Mouse (Mus musculus) heart, embryonic 16.5 days (tissue): ENCODE data around the gene Yrdc. TPM values are rescaled to one million over a fixed set of nuclear protein-coding genes. Genes with fewer than 3 reads are reported as not detected.

ENCODE experiments used
- ATAC-seq: fragments of 200-750 bp; cut with Nextera tagmentation; replicated peaks from 2 replicates; pipeline ENCODE4 v1.8.0; 2017; ENCODE audit warnings: moderate number of reproducible peaks; ENCODE audit not compliant: insufficient read depth, low FRiP score; ENCODE audit errors: extremely low read depth
- H3K27ac ChIP-seq: fragments of 300-500 bp; sonication (generic); 2 replicates; pipeline ENCODE4 v1.5.1; 2014; ENCODE audit warnings: mild to moderate bottlenecking, low read length, control low read depth, moderate library complexity
- H3K27me3 ChIP-seq: fragments of 300-500 bp; sonication (generic); 2 replicates; pipeline ENCODE4 v1.6.1; 2014; ENCODE audit warnings: low read length, mixed read lengths; ENCODE audit not compliant: control insufficient read depth, insufficient read depth
- H3K36me3 ChIP-seq: fragments of 300-500 bp; sonication (generic); 2 replicates; pipeline ENCODE4 v1.6.1; 2014; ENCODE audit not compliant: control insufficient read depth, insufficient read depth
- H3K4me1 ChIP-seq: fragments of 300-500 bp; sonication (generic); 2 replicates; pipeline ENCODE4 v1.6.1; 2014; ENCODE audit warnings: low read length, mixed read lengths; ENCODE audit not compliant: control insufficient read depth, insufficient read depth
- H3K4me2 ChIP-seq: fragments of 300-500 bp; sonication (generic); 2 replicates; pipeline ENCODE4 v1.6.1; 2014; ENCODE audit warnings: low read depth, mild to moderate bottlenecking, control low read depth, low read length
- H3K4me3 ChIP-seq: fragments of 300-500 bp; sonication (generic); 2 replicates; pipeline ENCODE4 v1.5.1; 2014; ENCODE audit warnings: mild to moderate bottlenecking, control low read depth, low read length
- H3K9ac ChIP-seq: fragments of 300-500 bp; sonication (generic); 2 replicates; pipeline ENCODE4 v1.6.1; 2014; ENCODE audit warnings: low read length, control low read depth
- H3K9me3 ChIP-seq: fragments of 300-500 bp; sonication (generic); replicated peaks from 2 replicates; pipeline ENCODE4 v1.6.1; 2016; ENCODE audit warnings: low read length; ENCODE audit not compliant: control insufficient read depth
- WGBS: fragments of 180-500 bp; shearing (Covaris S2); extraction: QIAGEN DNeasy Blood & Tissue Kit; methylation state at CpG from one replicate; pipeline ENCODE4 v1.1.7; 2014; 5-methylcytosine and 5-hydroxymethylcytosine counted together
- polyA plus RNA-seq: library from polyadenylated mRNA; unstranded; fragments of >200 nt; fragmentation: Nextera tagmentation; extraction: Ambion mirVana; gene quantifications from 2 replicates; pipeline ENCODE4 v1.2.1, GENCODE M21; 2015

Gene Yrdc
- polyA plus RNA-seq, 1 experiment from 2014 or later: 22.3 TPM

DNA sequence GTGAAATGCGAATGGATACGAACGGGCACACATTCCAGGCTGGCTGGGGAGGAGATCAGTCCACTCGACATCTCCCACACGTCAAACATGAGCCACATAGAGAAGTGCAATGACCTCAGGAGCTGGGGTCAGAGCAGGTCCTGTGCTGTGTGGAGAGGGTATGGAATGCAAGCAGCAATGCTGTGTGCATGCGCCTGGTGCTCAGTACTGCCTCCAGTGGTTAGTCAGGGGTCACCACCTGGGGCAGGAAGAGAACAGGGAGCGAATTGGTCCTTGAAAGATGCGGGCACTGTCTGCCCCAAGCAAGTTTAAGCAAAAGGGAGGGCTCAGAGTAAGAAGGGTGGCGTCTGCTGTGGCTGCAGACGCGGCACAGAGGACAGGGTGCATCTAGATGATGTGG, 7.0 kb upstream of the Yrdc start:
- Histone ChIP-seq H3K4me2 (no peak overlapping the region), H3K4me1 (no peaks in the 10 kb centered on the region), H3K9ac (no peak overlapping the region), H3K27me3 (no peaks in the 10 kb centered on the region), H3K9me3 (no peaks in the 10 kb centered on the region), H3K27ac (no peak overlapping the region), H3K36me3 (peaks cover 27% of the 10 kb centered on the region), H3K4me3 (no peak overlapping the region)
- 50% methylated on average over 11 of the region's 11 CpGs for WGBS
- 0 out of 2 replicates have a peak, but pooled peaks have one; percentile 39 for ATAC-seq

DNA sequence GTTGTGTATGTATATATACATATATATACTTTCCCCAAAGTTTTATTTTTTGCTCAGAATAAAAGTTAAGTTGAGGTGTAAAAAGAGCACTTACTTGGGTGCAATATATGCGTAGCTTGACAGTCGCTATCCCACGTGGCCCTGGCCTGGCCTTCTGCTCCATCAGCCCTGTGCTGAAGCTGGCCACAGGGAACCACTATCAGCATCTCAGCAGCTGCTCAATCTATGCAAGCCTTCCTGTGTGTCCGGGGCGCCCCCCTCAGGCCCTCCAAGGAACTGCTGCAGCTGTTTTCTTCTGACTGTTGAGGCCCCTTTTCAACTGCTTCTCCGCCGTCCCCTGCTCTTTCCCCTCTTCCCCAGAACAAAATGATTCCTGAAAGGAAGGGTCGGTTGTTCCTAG, 2.9 kb upstream of the Yrdc start:
- Histone ChIP-seq H3K4me3 (no peak overlapping the region), H3K9me3 (no peaks in the 10 kb centered on the region), H3K27me3 (no peaks in the 10 kb centered on the region), H3K9ac (no peak overlapping the region), H3K4me1 (peaks cover 16% of the 10 kb centered on the region), H3K36me3 (peaks cover 5% of the 10 kb centered on the region), H3K27ac (no peak overlapping the region), H3K4me2 (no peak overlapping the region)
- 11% methylated on average over 8 of the region's 8 CpGs for WGBS
- no peak for ATAC-seq

DNA sequence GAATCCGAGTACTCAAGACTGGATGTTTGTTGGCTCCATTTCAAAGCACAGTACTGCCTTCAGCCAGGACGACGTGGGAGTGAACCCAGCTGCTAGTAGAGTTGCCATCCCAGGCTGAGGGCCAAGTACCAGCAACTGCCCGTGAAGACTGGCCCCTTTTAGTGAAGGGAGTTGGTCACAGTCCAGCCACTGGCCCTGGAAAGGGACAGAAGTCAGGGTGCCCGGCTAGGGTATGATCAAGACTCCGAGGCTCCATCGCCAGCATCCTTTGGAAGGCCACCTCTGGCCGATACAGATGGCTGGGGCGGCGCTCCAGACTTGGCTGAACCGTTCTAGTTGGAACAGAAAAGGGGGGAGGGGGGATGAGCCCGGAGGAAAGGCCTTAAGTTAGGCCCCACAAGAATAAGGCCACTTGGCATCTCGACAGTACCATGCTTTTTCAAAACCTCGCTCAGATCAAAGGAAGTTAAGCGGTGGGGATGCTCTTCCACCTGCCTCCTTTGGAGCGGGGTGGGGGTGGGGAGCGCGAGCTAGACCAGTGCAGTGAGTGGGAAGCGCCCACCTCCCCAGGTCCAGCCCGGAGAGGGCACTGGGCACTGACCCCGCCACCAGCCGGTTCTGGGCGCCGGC, 733 bp upstream of the Yrdc start:
- ATAC-seq: peak; percentile 11; the same call in 1 of the 2 replicates
- Histone ChIP-seq H3K4me1 (peaks cover 18% of the 10 kb centered on the region), H3K9me3 (no peaks in the 10 kb centered on the region), H3K9ac (peak overlapping the region; percentile 90), H3K4me3 (peak overlapping the region; percentile 98), H3K27me3 (no peaks in the 10 kb centered on the region), H3K4me2 (peak overlapping the region; percentile 84), H3K27ac (peak overlapping the region; percentile 92), H3K36me3 (peaks cover 10% of the 10 kb centered on the region)
- WGBS: 3% methylated on average over 24 of the region's 24 CpGs

DNA sequence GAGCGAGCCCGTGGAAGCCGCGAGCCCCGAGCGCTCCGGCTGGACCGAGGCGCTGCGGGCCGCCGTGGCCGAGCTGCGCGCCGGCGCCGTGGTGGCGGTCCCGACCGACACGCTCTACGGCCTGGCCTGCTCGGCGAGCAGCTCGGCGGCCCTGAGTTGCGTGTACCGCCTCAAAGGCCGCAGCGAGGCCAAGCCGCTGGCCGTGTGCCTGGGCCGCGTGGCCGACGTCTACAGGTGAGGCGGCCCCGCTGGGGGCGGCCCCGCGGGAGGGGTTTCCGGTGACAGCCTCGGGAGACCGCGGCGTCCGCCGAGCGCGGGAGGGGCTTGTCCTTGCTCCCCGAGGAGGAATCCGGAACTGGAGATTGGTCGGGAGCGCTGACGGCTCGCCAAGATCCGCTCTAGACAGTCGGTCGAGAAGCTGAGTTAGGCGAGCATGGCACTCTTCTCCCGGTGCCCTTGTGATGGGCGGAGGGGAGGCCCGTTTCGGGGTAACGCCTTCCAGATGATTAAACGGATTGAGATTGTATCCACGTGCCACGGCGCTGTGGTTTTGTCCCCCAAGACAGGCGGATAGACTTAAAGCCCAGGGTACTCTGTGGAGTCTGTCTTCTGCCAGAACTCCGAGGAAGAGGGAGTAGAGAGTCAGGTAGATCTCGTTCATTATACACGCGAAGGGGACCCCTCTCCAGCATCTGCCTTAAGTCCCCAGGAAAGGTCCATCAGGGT, 617 bp downstream of the Yrdc start, which contains the start of gene 1110065P20Rik:
TSS of gene 1110065P20Rik (minus strand) at position 264 of the 726 bp plus-strand sequence.
- ATAC-seq: peak; percentile 72
- H3K4me1 ChIP-seq: peaks cover 18% of the 10 kb centered on the region
- H3K27me3 ChIP-seq: no peaks in the 10 kb centered on the region
- H3K4me2 ChIP-seq: peak within 1 kb of the TSS; percentile 86
- H3K27ac ChIP-seq: peak within 1 kb of the TSS; percentile 92
- H3K36me3 ChIP-seq: peaks cover 10% of the 10 kb centered on the region
- H3K9ac ChIP-seq: peak within 1 kb of the TSS; percentile 90
- no peaks in the 10 kb centered on the region for H3K9me3 ChIP-seq
- H3K4me3 ChIP-seq: peak within 1 kb of the TSS; percentile 98
- under 1% methylated on average over 74 of the region's 75 CpGs for WGBS

DNA sequence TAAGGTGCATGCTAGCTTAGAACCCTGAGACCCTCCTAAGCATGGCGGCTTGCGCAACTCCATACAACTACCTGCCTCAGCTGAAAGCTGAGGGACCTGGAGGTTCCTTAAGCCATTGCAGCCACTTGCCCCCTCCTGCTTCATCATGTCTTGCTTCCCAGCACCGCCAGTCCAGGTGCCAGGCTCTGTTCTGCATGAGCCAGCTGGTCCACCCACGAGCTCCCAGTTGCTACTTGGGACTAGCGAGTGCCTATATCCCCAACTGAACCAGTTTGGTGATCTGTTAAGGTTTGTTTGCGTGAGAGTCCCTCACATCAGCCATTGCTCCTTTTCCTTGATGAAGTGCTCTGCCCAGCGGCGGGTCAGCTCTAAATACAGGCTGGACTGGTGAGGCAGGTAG, 5.8 kb downstream of the Yrdc start:
- Histone ChIP-seq H3K9me3 (no peaks in the 10 kb centered on the region), H3K36me3 (peaks cover 12% of the 10 kb centered on the region), H3K27ac (no peak overlapping the region), H3K27me3 (peaks cover 8% of the 10 kb centered on the region), H3K4me1 (peaks cover 11% of the 10 kb centered on the region), H3K4me2 (no peak overlapping the region), H3K9ac (no peak overlapping the region), H3K4me3 (no peak overlapping the region)
- WGBS: 91% methylated on average over 8 of the region's 8 CpGs
- ATAC-seq: no peak

DNA sequence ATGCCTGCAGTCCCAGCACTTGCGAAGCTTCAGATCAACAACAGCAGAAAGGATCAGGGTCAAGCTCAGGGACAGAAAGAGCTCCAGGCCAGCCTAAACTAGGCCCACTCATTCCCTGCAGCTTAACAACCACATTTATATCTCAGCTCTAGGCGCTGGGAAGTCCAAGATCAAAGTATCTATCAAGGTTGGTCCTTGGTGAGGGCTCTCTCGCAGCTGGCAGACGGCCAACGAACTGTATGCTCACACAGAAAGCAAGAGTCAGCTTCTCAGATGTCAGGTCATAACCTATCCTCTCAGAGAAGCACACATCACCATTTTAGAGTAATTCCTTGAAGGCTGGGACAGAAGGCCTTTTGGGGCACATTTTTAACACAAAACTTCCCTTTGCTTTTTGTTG, 7.9 kb downstream of the Yrdc start:
- 37% methylated on average over 5 of the region's 5 CpGs for WGBS
- Histone ChIP-seq H3K36me3 (peaks cover 12% of the 10 kb centered on the region), H3K27ac (no peak overlapping the region), H3K9me3 (no peaks in the 10 kb centered on the region), H3K9ac (no peak overlapping the region), H3K4me3 (no peak overlapping the region), H3K4me2 (no peak overlapping the region), H3K4me1 (0 out of 2 replicates have a peak, but pooled peaks cover 4% of the 10 kb centered on the region), H3K27me3 (peaks cover 26% of the 10 kb centered on the region)
- ATAC-seq: no peak

DNA sequence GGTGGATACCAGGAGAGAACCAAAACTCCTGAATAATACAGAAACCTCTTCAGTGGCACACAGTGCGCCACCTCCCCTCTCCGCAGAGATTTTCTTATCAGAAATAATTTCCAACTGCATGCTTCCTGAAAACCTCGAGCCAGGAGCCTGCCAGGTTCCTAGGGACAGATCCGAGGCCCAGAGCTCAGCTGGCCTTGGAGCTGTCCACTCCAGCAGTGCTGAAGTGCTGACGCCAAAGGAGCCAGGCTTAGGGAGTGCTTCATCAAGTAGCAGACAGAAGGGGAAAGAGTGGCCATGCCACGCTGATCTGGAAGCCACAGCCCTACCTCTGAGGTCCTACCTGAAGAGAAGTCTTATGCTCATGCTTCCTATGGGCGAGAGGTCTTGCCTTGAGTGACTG, 10.0 kb downstream of the Yrdc start:
- peaks cover 30% of the 10 kb centered on the region for H3K27me3 ChIP-seq
- no peak overlapping the region for H3K9ac ChIP-seq
- H3K4me2 ChIP-seq: no peak overlapping the region
- no peak for ATAC-seq
- H3K4me3 ChIP-seq: no peak overlapping the region
- WGBS: 3% methylated on average over 7 of the region's 7 CpGs
- peaks cover 2% of the 10 kb centered on the region; the same call in 1 of the 2 replicates for H3K36me3 ChIP-seq
- no peak overlapping the region for H3K27ac ChIP-seq
- 0 out of 2 replicates have a peak, but pooled peaks cover 4% of the 10 kb centered on the region for H3K4me1 ChIP-seq
- H3K9me3 ChIP-seq: no peaks in the 10 kb centered on the region

DNA sequence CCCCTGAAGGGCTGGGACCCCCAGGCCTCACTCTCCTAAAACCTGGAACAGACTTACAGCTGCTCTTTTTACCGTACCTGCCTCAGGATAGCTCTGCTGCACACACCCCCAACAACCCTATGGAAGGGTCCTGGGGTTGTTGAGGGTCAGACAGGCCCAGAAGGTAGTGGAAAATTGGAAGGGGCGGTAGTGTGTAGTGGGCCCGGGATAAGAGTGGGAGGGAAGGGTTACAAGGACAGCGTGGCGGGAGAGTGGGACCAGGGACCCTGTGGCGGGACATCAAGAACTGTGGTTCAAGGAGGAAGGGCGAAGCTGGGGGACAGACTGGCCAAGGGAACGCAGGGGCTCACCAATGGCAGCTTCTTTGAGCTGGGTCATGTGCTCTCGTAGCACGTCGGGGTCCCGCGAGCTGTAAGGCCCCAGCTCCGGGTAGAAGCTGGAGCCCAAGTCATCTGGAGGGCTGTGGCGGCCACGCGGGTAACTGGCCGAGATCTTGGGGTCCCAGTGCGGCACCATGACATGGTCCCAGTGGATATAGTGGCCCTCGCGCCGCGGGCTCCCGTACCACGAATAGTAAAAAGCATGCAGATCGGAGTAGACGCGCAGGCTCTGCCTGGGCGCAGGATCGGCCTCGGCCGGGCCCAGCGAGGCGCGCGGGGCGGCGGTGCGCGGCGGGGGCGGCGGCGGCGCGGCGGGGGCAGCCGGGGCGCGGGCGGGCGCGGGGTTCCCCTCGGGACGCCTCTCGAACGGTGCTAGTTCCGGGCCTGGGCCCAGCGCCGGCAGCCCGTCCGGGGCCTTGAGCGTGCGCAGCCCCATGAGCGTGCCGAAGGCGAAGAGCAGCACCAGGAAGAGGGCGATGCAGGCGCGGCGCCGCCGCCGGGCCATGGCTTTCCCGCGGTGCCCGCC, 11.1 kb downstream of the Yrdc start, which contains the start of gene Maneal:
TSS of gene Maneal (minus strand) at position 889 of the 906 bp plus-strand sequence.
- WGBS: 4% methylated on average over 76 of the region's 77 CpGs
- Histone ChIP-seq H3K27ac (no peak within 1 kb of the TSS), H3K27me3 (peaks cover 30% of the 10 kb centered on the region), H3K9ac (peak within 1 kb of the TSS; percentile 43), H3K4me2 (peak within 1 kb of the TSS; percentile 69), H3K9me3 (no peaks in the 10 kb centered on the region), H3K4me3 (peak within 1 kb of the TSS; percentile 53), H3K36me3 (no peaks in the 10 kb centered on the region), H3K4me1 (0 out of 2 replicates have a peak, but pooled peaks cover 4% of the 10 kb centered on the region)
- ATAC-seq: no peak
